Mouse (Mus musculus) intestine, postnatal 0 days (tissue): Measurements from ENCODE around the gene Msh3. TPM values are rescaled to one million over a fixed set of nuclear protein-coding genes. Genes with fewer than 3 reads are reported as not detected.

Source experiments
- ATAC-seq: fragments of 200-750 bp; cut with Nextera tagmentation; 2 replicates; pipeline ENCODE4 v1.8.0; 2017; ENCODE audit warnings: mild to moderate bottlenecking, moderate TSS enrichment, moderate library complexity
- H3K27ac ChIP-seq: fragments of 300-500 bp; sonication (generic); 2 replicates; pipeline ENCODE4 v1.5.1; 2014; ENCODE audit warnings: mild to moderate bottlenecking, low read depth, low read length, moderate library complexity
- H3K27me3 ChIP-seq: fragments of 300-500 bp; sonication (generic); replicated peaks from 2 replicates; pipeline ENCODE4 v1.6.1; 2014; ENCODE audit warnings: low read length, mixed read lengths; ENCODE audit not compliant: control insufficient read depth, insufficient read depth
- H3K36me3 ChIP-seq: fragments of 300-500 bp; sonication (generic); 2 replicates; pipeline ENCODE4 v1.6.1; 2014; ENCODE audit warnings: mild to moderate bottlenecking, moderate library complexity; ENCODE audit not compliant: control insufficient read depth, insufficient read depth
- H3K4me1 ChIP-seq: fragments of 300-500 bp; sonication (generic); replicated peaks from 2 replicates; pipeline ENCODE4 v1.6.1; 2014; ENCODE audit warnings: antibody characterized with exemption, low read length, mixed read lengths; ENCODE audit not compliant: control insufficient read depth, insufficient read depth
- H3K4me2 ChIP-seq: fragments of 300-500 bp; sonication (generic); replicated peaks from 2 replicates; pipeline ENCODE4 v1.6.1; 2014; ENCODE audit warnings: low read depth, mild to moderate bottlenecking, moderate library complexity
- H3K4me3 ChIP-seq: fragments of 300-500 bp; sonication (generic); 2 replicates; pipeline ENCODE4 v1.5.1; 2014; ENCODE audit warnings: low read depth, low read length
- H3K9ac ChIP-seq: fragments of 300-500 bp; sonication (generic); 2 replicates; pipeline ENCODE4 v1.6.1; 2014; ENCODE audit warnings: mild to moderate bottlenecking, low read depth, low read length
- H3K9me3 ChIP-seq: fragments of 300-500 bp; sonication (generic); 2 replicates; pipeline ENCODE4 v1.6.1; 2016; ENCODE audit warnings: mixed run types; ENCODE audit not compliant: control insufficient read depth
- CTCF ChIP-seq: sonication (generic); IDR thresholded peaks from 2 replicates; pipeline ENCODE4 v1.5.1; 2016; ENCODE audit warnings: low read depth, mild to moderate bottlenecking, control low read depth, antibody characterized with exemption, moderate library complexity
- WGBS: fragments of 180-500 bp; shearing (Covaris S2); extraction: QIAGEN DNeasy Blood & Tissue Kit; methylation state at CpG from one replicate; pipeline ENCODE4 v1.1.7; 2014; 5-methylcytosine and 5-hydroxymethylcytosine counted together
- polyA plus RNA-seq: library from polyadenylated mRNA; unstranded; fragments of >200 nt; fragmentation: Nextera tagmentation; extraction: Ambion mirVana; gene quantifications from 2 replicates; pipeline ENCODE4 v1.2.1, GENCODE M21; 2015

Msh3 gene
- polyA plus RNA-seq, 1 experiment from 2014 or later, result 8.0 TPM

DNA sequence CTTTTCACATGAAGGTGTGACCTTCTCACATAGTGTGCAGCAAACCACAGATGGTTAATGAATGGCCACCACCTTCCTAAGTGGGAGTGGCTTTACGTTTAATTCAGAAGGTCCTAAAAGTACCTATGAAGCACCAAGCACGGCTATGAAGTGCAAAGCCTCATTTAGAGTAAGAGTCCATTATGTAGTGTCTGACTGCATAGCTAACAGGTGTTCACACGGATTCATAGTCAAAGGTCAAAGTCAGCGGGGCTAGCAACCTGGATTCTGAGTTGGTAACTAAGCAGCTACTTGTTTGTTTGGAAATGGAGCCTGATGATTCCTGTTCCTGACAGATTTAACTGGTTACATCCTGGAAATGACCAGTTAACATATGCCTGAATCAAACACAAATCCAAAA lies 53.0 kb downstream of the Msh3 start:
- Histone ChIP-seq H3K4me3 (no peak overlapping the region), H3K9me3 (no peaks in the 10 kb centered on the region), H3K9ac (no peak overlapping the region), H3K36me3 (0 out of 2 replicates have a peak, but pooled peaks cover 4% of the 10 kb centered on the region), H3K27me3 (no peaks in the 10 kb centered on the region), H3K4me1 (no peaks in the 10 kb centered on the region), H3K27ac (no peak overlapping the region), H3K4me2 (no peak overlapping the region)
- ATAC-seq, result peak; percentile 83
- 37% methylated on average over 4 of the region's 4 CpGs for WGBS
- TF ChIP-seq CTCF, result no peak

DNA sequence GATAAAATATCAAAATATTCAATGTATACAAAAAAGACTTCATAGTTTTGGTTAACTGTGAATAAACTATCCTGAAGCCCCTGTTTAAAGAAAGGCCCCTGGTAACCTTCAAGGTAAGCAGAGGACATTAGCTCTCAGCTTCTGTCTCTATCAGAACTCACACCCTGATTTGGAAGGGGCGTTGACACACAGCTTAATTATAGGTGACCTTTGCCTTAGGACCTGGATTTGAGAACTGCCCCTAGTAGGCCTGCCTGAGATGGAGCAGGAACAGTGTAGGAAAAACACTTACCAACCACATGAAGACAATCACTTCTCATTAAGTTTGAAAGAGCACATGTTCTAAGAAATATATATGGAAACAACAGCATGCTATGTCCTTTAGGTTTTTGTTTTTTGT lies 55.3 kb downstream of the Msh3 start:
- no peaks in the 10 kb centered on the region for H3K9me3 ChIP-seq
- no peak for TF ChIP-seq CTCF
- ATAC-seq, result no peak

DNA sequence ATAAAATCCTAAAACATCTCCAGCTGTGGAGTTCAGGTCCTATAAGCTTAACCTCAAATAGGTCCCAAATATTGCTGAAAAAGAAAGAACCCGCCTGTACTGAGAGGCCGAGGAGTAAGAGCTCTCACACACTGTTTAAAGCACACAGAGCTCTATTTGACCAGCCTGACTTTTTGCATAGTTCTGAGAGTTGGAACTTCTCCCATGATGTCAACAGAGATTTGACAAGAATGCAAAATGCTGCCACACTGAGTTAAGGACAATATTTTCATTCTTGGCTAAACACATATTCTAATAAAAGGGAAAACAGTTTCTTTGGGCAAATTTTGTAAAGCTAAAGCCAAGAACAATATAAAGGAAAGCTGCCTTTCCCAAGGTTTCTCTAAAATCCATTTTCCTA lies 57.8 kb downstream of the Msh3 start:
- no peak for ATAC-seq
- WGBS, result 88% methylated on average over 2 of the region's 2 CpGs
- TF ChIP-seq CTCF, result no peak

More for the DNA sequence above, 55.3 kb downstream of the Msh3 start:
- Histone ChIP-seq H3K4me1 (no peaks in the 10 kb centered on the region), H3K9ac (no peak overlapping the region), H3K36me3 (0 out of 2 replicates have a peak, but pooled peaks cover 4% of the 10 kb centered on the region), H3K27ac (no peak overlapping the region), H3K27me3 (no peaks in the 10 kb centered on the region), H3K4me2 (no peak overlapping the region), H3K4me3 (no peak overlapping the region)
- WGBS, result 37% methylated on average over 1 of the region's 1 CpGs

DNA sequence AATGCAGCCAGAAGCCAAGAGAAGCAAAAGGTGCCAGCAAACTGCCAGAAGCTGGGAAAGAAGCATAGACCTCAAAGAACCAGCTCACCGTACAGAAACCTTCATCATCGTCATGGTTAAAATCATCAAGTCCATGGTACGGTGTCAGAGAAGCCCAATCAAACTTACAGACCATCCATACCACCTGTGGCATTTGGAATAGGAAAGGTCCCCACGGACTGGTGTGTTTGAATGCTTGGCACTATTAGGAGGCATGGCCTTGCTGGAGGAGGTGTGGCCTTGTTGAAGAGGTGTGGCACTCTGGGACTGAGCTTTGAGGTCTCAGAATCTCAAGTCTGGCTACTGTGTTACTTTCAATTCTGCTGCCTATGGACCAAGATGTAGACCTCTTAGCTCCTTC lies 58.3 kb downstream of the Msh3 start:
- Histone ChIP-seq H3K36me3 (0 out of 2 replicates have a peak, but pooled peaks cover 4% of the 10 kb centered on the region), H3K27me3 (no peaks in the 10 kb centered on the region), H3K4me2 (no peak overlapping the region), H3K9me3 (no peaks in the 10 kb centered on the region), H3K27ac (no peak overlapping the region), H3K9ac (no peak overlapping the region), H3K4me1 (no peaks in the 10 kb centered on the region), H3K4me3 (no peak overlapping the region)
- ATAC-seq, result no peak
- 93% methylated on average over 4 of the region's 4 CpGs for WGBS
- TF ChIP-seq CTCF, result no peak

More for the DNA sequence above, 57.8 kb downstream of the Msh3 start:
- no peaks in the 10 kb centered on the region for H3K27me3 ChIP-seq
- H3K4me3 ChIP-seq, result no peak overlapping the region
- H3K4me2 ChIP-seq, result no peak overlapping the region
- H3K4me1 ChIP-seq, result no peaks in the 10 kb centered on the region
- H3K9me3 ChIP-seq, result no peaks in the 10 kb centered on the region
- H3K9ac ChIP-seq, result no peak overlapping the region
- H3K27ac ChIP-seq, result no peak overlapping the region
- 0 out of 2 replicates have a peak, but pooled peaks cover 4% of the 10 kb centered on the region for H3K36me3 ChIP-seq

DNA sequence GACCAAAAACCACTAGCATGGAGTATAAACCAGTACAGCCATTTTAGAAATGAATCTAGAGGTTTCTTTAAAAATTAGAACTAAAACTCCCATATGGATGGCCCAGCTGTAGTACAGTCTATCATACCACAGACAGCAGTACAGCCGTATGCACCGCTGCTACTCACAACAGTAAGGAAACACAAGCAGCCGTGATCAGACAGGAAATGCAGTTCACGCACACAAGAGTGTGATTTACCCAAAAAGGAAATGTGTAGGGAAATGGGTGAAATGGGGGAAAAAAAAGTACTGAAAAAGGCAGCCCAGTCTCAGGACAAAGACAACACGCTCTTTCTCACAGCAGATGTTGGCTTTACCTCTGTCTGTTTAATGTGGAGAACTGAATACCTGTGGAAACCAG lies 60.9 kb downstream of the Msh3 start:
- no peaks in the 10 kb centered on the region for H3K27me3 ChIP-seq
- ATAC-seq, result no peak
- H3K4me3 ChIP-seq, result no peak overlapping the region
- TF ChIP-seq CTCF, result no peak
- H3K27ac ChIP-seq, result no peak overlapping the region
- no peak overlapping the region for H3K9ac ChIP-seq
- no peak overlapping the region for H3K4me2 ChIP-seq
- no peaks in the 10 kb centered on the region for H3K4me1 ChIP-seq
- H3K9me3 ChIP-seq, result no peaks in the 10 kb centered on the region
- H3K36me3 ChIP-seq, result 0 out of 2 replicates have a peak, but pooled peaks cover 4% of the 10 kb centered on the region
- 81% methylated on average over 5 of the region's 5 CpGs for WGBS

DNA sequence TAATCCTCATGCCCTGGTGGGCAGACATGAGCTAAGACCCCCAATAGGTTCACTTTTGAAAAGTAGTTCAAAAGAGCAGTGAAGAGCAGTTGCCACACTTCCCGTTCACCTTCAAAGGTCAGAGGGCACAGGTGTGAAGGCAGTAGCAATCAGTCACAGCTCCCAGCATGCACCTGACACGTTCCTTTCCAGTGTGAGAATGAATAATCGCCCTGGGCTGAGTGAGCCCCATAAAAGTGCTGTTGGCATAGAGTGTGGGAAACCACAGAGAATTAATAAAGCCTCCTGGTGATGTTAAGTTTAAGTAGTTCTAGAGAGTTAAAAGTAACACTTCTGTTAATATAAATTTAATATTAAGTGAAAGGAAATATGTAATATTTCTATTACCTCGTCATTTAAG lies 63.2 kb downstream of the Msh3 start:
- no peak overlapping the region for H3K4me2 ChIP-seq
- H3K9ac ChIP-seq, result no peak overlapping the region
- no peak overlapping the region for H3K4me3 ChIP-seq
- H3K4me1 ChIP-seq, result no peaks in the 10 kb centered on the region
- H3K36me3 ChIP-seq, result peaks cover 2% of the 10 kb centered on the region; the same call in 1 of the 2 replicates
- no peak for ATAC-seq
- 50% methylated on average over 4 of the region's 4 CpGs for WGBS
- H3K27ac ChIP-seq, result no peak overlapping the region
- TF ChIP-seq CTCF, result no peak
- H3K27me3 ChIP-seq, result no peaks in the 10 kb centered on the region
- H3K9me3 ChIP-seq, result no peaks in the 10 kb centered on the region

DNA sequence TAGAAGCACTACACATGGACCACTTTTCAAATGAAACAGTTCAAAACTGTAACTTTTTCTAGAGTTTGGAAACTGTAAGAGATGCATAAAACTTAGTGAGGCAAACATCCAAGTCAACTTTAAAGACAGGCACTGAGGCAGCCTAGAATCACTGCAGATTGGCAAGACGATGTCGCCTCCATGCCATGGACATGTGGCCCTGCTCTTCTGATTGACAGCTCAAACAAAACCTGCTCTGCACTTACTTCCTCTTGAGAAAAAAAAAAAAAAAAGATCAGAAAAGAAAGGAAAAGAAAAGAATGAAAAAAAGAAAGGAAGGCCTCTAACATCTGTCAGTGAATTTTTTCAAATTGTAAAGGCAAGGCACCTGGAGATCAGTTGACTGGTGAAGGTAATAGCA lies 77.8 kb downstream of the Msh3 start:
- no peaks in the 10 kb centered on the region for H3K36me3 ChIP-seq
- no peaks in the 10 kb centered on the region for H3K4me1 ChIP-seq
- no peak overlapping the region for H3K27ac ChIP-seq
- H3K4me3 ChIP-seq, result no peak overlapping the region
- no peaks in the 10 kb centered on the region for H3K27me3 ChIP-seq
- no peak for TF ChIP-seq CTCF
- no peak for ATAC-seq
- no peaks in the 10 kb centered on the region for H3K9me3 ChIP-seq
- 94% methylated on average over 2 of the region's 2 CpGs for WGBS
- H3K4me2 ChIP-seq, result no peak overlapping the region
- no peak overlapping the region for H3K9ac ChIP-seq
